Mouse (Mus musculus): Measurements from ENCODE around the gene BC067074.

DNA sequence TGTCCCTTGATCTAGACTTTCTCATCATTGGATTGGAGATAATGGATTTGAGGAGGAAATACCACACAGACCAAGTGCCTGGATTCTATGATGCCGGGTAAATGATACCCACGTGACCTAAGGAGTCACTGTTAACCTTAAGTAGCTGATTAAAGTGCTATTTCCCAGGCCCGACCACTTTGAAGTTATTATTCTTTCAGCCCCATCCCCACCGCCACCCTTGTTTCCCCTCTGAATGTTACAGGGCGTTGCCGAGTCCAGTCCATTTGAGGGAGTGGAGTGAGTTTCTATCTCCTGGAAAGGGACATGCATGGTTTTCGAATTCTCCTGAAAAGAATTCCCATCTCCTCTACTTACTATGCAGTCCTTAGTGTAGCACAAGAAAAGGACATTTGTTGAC lies 84.7 kb downstream of the BC067074 start:
- TF ChIP-seq CTCF (IDR thresholded peaks at IDR 0.05; ENCODE audit: borderline replicate concordance, control insufficient read depth, extremely low read depth, insufficient read depth, low read length, poor library complexity) = no peak
- TF ChIP-seq POLR2A (IDR thresholded peaks at IDR 0.05; ENCODE audit: control insufficient read depth, extremely low read depth, insufficient read depth, low read length, poor library complexity) = no peak
